Mouse (Mus musculus) thymus, adult 2 months (tissue): ENCODE measurements around the gene Mrgprg. TPM values are rescaled to one million over a fixed set of nuclear protein-coding genes. Genes with fewer than 3 reads are reported as not detected.
A peak's percentile ranks its signal among the peaks of the same experiment; 100 is the strongest.

Experiments
- DNase-seq: peaks from one replicate; pipeline ENCODE4 v3.0.0; 2021
- H3K27ac ChIP-seq: fragments of 200-500 bp; 2 replicates; pipeline ENCODE4 v1.5.1; 2012; ENCODE audit warnings: low read length, control low read depth; ENCODE audit not compliant: control insufficient read depth, insufficient read depth
- H3K27me3 ChIP-seq: fragments of 200-500 bp; 2 replicates; pipeline ENCODE4 v1.6.1; 2012; ENCODE audit warnings: mild to moderate bottlenecking, low read length, moderate library complexity, mixed read lengths; ENCODE audit not compliant: control insufficient read depth, insufficient read depth
- H3K36me3 ChIP-seq: fragments of 200-500 bp; 2 replicates; pipeline ENCODE4 v1.6.1; 2012; ENCODE audit warnings: mild to moderate bottlenecking, low read length, moderate library complexity; ENCODE audit not compliant: control insufficient read depth, insufficient read depth
- H3K4me1 ChIP-seq: fragments of 200-500 bp; replicated peaks from 2 replicates; pipeline ENCODE4 v1.6.1; 2012; ENCODE audit warnings: low read length; ENCODE audit not compliant: control insufficient read depth, insufficient read depth
- H3K4me3 ChIP-seq: fragments of 200-500 bp; 2 replicates; pipeline ENCODE4 v1.5.1; 2012; ENCODE audit warnings: mild to moderate bottlenecking, low read length, control low read depth, moderate library complexity; ENCODE audit not compliant: control insufficient read depth, insufficient read depth
- CTCF ChIP-seq: fragments of 200-500 bp; IDR thresholded peaks from 2 replicates; pipeline ENCODE4 v1.5.1; 2012; ENCODE audit warnings: mild to moderate bottlenecking, control low read depth, low read length, moderate library complexity, borderline replicate concordance; ENCODE audit not compliant: control insufficient read depth, poor library complexity, insufficient read depth; ENCODE audit errors: extremely low read depth
- POLR2A ChIP-seq: fragments of 200-500 bp; IDR thresholded peaks from 2 replicates; pipeline ENCODE4 v1.6.1; 2012; ENCODE audit warnings: mild to moderate bottlenecking, low read length, control low read depth, moderate library complexity; ENCODE audit not compliant: control insufficient read depth, poor library complexity, insufficient read depth; ENCODE audit errors: extremely low read depth
- WGBS: fragments of 180-500 bp; shearing (Covaris S2); methylation state at CpG from one replicate; pipeline ENCODE4 v1.1.7; 2018; 5-methylcytosine and 5-hydroxymethylcytosine counted together
- polyA plus RNA-seq: library from polyadenylated mRNA; depleted of rRNA; stranded (reverse); fragments of >200 nt; gene quantifications from 2 replicates; pipeline ENCODE4 v1.2.3, GENCODE M21; 2012; rRNA removed

Mrgprg gene
- polyA plus RNA-seq, result 2.0 and 2.2 TPM in 2 replicates

DNA sequence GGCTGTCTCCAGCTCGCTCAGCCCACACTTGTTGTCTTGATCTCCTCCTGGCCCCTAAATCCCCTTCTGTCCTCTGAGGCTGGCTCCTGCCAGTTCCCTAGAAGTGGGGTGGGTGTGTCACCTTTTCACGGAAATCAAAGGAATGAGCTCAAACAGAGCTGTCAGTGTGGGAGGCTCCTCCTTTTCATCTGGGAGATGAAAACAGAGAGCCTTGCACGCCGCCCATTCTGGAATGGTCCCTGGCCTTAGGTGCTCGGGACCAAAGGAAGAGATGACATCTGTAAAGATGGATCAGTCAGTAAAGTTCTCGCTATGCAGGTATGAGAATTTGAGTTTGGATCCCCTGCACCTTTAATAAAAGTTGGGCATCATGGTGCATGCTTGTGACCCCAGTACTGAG lies at the start of gene Mrgprg:
Gene Mrgprg (minus strand): TSS at position 101 of the 400 bp plus-strand sequence.
- no peak for DNase-seq
- no peaks in the 10 kb centered on the region for H3K27me3 ChIP-seq
- no peak for TF ChIP-seq POLR2A
- H3K36me3 ChIP-seq, result no peaks in the 10 kb centered on the region
- no peak within 1 kb of the TSS for H3K4me3 ChIP-seq
- H3K4me1 ChIP-seq, result peaks cover 17% of the 10 kb centered on the region
- 92% methylated on average over 6 of the region's 6 CpGs for WGBS
- no peak within 1 kb of the TSS for H3K27ac ChIP-seq

DNA sequence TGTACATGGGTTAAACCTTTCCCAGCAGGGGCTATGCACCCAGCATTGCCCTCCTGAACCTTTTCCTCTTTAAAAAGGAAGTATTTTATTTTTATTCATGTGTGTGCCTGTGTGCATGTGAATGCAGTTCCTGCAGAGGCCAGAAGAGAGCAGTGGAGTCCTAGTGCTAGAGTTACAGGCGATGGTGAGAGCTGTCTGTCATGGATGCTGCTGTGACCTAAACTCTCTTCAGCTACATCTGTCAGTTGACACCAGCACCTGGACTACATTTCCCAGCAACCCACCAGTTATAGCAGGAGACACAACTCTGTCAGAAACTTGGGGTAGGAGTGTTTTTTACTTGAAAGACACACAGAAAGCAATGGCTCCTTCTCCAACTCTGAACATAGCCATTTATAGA lies 42.1 kb upstream of the Mrgprg start:
- Histone ChIP-seq H3K27me3 (no peaks in the 10 kb centered on the region), H3K36me3 (peaks cover 4% of the 10 kb centered on the region; the same call in 1 of the 2 replicates), H3K4me3 (no peak overlapping the region), H3K4me1 (no peaks in the 10 kb centered on the region), H3K27ac (no peak overlapping the region)
- WGBS, result 74% methylated on average over 1 of the region's 1 CpGs
- TF ChIP-seq POLR2A (no peak), CTCF (no peak)
- DNase-seq, result peak; percentile 60

DNA sequence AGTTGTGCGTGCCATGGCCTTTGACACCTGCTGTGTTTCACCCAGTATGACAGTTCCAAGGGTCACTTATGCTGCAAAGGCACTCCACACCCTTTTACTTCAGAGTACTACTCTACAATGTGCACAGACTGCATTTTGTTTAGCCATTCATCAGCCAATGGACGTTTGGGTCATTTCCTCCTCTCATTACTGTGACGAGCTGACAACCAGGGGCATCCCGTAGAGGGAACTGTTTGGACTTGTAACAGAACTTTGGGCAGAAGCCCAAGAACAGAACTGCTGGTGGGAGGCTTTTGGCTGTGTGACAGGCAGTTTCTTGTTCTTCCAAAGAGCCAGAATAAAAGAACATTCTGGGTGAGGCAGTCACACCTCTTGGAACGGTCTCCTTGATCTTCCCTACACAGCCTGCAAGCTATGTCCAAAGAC lies 38.4 kb upstream of the Mrgprg start:
- no peaks in the 10 kb centered on the region; the same call in 1 of the 2 replicates for H3K36me3 ChIP-seq
- DNase-seq, result no peak
- H3K27me3 ChIP-seq, result no peaks in the 10 kb centered on the region
- no peak overlapping the region for H3K4me3 ChIP-seq
- H3K4me1 ChIP-seq, result no peaks in the 10 kb centered on the region
- H3K27ac ChIP-seq, result no peak overlapping the region
- 90% methylated on average over 5 of the region's 5 CpGs for WGBS
- TF ChIP-seq POLR2A (no peak), CTCF (no peak)

DNA sequence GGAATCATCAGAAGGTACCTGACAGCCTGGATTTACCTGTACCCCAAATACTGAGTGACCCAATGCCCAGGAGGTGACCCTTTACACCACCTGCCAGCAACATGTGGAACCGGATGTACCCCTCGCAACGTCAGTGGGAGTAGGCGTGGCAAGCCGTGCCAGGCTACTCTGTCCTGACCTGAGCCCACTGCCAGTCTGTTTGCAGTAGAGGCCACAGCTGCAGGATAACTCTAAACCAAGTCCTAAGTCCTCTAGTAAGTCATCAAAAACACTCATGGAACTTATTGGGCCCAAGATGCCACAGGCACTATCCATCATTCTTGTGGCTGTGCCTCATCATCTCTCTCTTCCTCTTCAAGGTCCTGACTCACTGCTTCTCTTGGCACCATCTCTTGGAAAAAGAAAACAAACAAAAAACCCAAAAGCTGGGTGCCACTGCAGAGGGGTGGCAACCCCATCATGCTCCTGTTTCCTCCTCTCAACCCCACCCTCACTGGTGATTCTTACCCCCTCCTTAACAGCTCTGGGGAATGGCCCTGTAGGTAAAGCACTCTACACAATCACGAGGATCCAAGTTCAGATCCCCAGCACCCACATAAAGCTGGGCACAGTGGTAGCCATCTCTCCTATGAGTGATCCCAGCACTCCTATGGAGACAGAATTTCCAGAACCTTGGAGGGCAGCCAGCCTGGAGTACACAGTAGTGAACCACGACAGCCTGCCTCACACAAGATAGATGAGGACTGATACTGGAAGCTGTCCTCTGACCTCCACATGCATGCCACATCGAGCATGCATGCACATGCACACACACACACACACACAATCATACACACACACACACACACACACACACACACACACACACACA lies 34.6 kb upstream of the Mrgprg start:
- H3K4me1 ChIP-seq, result no peaks in the 10 kb centered on the region
- no peaks in the 10 kb centered on the region for H3K27me3 ChIP-seq
- H3K4me3 ChIP-seq, result no peak overlapping the region
- no peak for DNase-seq
- 94% methylated on average over 8 of the region's 8 CpGs for WGBS
- no peaks in the 10 kb centered on the region for H3K36me3 ChIP-seq
- H3K27ac ChIP-seq, result no peak overlapping the region
- TF ChIP-seq POLR2A (no peak), CTCF (no peak)

DNA sequence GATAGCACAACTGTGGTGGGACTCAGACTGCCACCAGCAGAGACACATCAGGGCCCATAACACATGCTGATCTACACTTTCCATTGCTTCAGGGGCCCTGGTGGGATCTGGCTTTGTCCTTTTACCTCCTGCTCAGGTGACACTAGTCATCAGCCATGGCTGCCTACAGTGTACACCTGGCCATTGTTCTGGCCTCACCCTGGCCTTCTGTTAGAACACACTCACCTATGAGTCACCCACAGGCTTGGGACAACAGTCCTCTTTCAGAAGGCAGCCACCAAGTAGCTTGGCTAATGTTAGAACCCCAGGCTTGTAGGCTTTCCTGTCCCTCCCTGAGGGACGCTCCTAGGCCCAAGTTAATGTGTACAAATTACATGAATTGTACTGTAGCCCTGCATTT lies 34.0 kb upstream of the Mrgprg start:
- no peaks in the 10 kb centered on the region for H3K36me3 ChIP-seq
- no peak overlapping the region for H3K27ac ChIP-seq
- WGBS, result 93% methylated on average over 1 of the region's 1 CpGs
- H3K4me1 ChIP-seq, result no peaks in the 10 kb centered on the region
- DNase-seq, result no peak
- no peaks in the 10 kb centered on the region for H3K27me3 ChIP-seq
- TF ChIP-seq CTCF (no peak), POLR2A (no peak)
- no peak overlapping the region for H3K4me3 ChIP-seq

DNA sequence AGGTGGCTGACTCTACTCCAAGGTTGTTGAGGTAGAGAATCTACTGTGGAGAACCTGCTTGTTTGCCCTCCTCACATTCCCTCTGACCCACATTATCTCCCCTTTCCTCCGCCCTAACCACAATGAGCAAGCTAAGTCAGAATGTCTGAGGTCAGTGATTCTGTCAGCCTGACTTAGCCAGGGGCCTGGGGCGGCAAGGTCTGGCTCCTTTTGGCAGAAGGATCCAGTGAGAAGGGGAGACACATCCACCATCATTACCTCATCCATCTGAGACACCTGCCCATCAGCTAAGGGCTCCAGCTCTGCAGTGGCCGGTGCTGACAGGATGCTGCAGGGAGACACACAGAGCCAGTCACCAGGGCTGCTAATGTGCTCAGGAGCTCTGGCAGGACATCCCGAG lies 32.0 kb upstream of the Mrgprg start:
- TF ChIP-seq CTCF (no peak), POLR2A (no peak)
- Histone ChIP-seq H3K27ac (no peak overlapping the region), H3K4me3 (no peak overlapping the region), H3K27me3 (no peaks in the 10 kb centered on the region), H3K36me3 (no peaks in the 10 kb centered on the region), H3K4me1 (no peaks in the 10 kb centered on the region)
- 90% methylated on average over 4 of the region's 4 CpGs for WGBS
- DNase-seq, result no peak

DNA sequence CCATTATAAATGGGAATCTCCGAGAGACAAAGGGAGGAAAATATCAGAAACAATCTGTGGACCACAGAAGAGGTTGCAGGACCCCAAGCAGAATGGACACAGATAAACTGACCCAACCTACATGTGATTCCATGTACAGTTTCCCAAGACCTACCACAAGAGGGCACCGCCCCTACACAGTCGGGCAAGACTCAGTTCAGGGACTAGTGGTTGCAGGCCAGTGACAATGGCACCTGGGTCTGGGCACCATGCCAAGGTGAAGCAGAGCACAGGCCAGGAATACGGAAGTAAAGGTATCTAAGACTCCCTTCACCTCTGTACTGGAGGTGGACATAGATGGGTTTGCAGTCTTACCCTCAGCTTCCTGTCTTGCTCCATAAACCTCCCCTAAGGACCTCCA lies 26.3 kb upstream of the Mrgprg start:
- no peaks in the 10 kb centered on the region for H3K27me3 ChIP-seq
- no peak overlapping the region for H3K4me3 ChIP-seq
- peaks cover 6% of the 10 kb centered on the region; the same call in 1 of the 2 replicates for H3K4me1 ChIP-seq
- peak; percentile 62 for DNase-seq
- WGBS, result 44% methylated on average over 4 of the region's 4 CpGs
- no peaks in the 10 kb centered on the region for H3K36me3 ChIP-seq
- TF ChIP-seq POLR2A (no peak), CTCF (0 out of 2 replicates have a peak, but pooled peaks have one; percentile 63)
- H3K27ac ChIP-seq, result no peak overlapping the region
